Mouse (Mus musculus) kidney, embryonic 15.5 days (tissue): Measurements from ENCODE around the gene Kyat3. TPM values are rescaled to one million over a fixed set of nuclear protein-coding genes. Genes with fewer than 3 reads are reported as not detected.
A peak's percentile ranks its signal among the peaks of the same experiment; 100 is the strongest.

Experiments used
- ATAC-seq: fragments of 200-750 bp; cut with Nextera tagmentation; replicated peaks from 2 replicates; pipeline ENCODE4 v1.8.0; 2017; ENCODE audit warnings: moderate TSS enrichment; ENCODE audit not compliant: low FRiP score
- H3K27ac ChIP-seq: fragments of 300-500 bp; sonication (generic); 2 replicates; pipeline ENCODE4 v1.5.1; 2015; ENCODE audit warnings: mild to moderate bottlenecking, inconsistent platforms
- H3K27me3 ChIP-seq: fragments of 300-500 bp; sonication (generic); 2 replicates; pipeline ENCODE4 v1.6.1; 2015; ENCODE audit warnings: inconsistent platforms
- H3K36me3 ChIP-seq: fragments of 300-500 bp; sonication (generic); 2 replicates; pipeline ENCODE4 v1.6.1; 2015; ENCODE audit warnings: inconsistent platforms
- H3K4me1 ChIP-seq: fragments of 300-500 bp; sonication (generic); 2 replicates; pipeline ENCODE4 v1.6.1; 2015; ENCODE audit warnings: inconsistent platforms
- H3K4me2 ChIP-seq: fragments of 300-500 bp; sonication (generic); 2 replicates; pipeline ENCODE4 v1.6.1; 2015; ENCODE audit warnings: moderate library complexity, mild to moderate bottlenecking, inconsistent platforms
- H3K4me3 ChIP-seq: fragments of 300-500 bp; sonication (generic); replicated peaks from 2 replicates; pipeline ENCODE4 v1.5.1; 2015; ENCODE audit warnings: mild to moderate bottlenecking, inconsistent platforms
- H3K9ac ChIP-seq: fragments of 300-500 bp; sonication (generic); 2 replicates; pipeline ENCODE4 v1.6.1; 2015; ENCODE audit warnings: mild to moderate bottlenecking, inconsistent platforms
- H3K9me3 ChIP-seq: fragments of 300-500 bp; sonication (generic); replicated peaks from 2 replicates; pipeline ENCODE4 v1.6.1; 2016; ENCODE audit warnings: inconsistent platforms
- WGBS: fragments of 180-500 bp; shearing (Covaris S2); methylation state at CpG from one replicate; pipeline ENCODE4 v1.1.7; 2015; ENCODE audit warnings: mixed read lengths; 5-methylcytosine and 5-hydroxymethylcytosine counted together
- polyA plus RNA-seq: library from polyadenylated mRNA; unstranded; fragments of >200 nt; fragmentation: Nextera tagmentation; extraction: Ambion mirVana; gene quantifications from 2 replicates; pipeline ENCODE4 v1.2.1, GENCODE M21; 2015

Gene Kyat3
- polyA plus RNA-seq, 1 experiment from 2014 or later = 25.0 TPM

GRCm38 (mm10) chr3:142757841-142758240, 57.0 kb downstream of the Kyat3 start:
- Histone ChIP-seq H3K27ac (no peak overlapping the region), H3K9ac (no peak overlapping the region), H3K4me1 (no peaks in the 10 kb centered on the region), H3K4me2 (no peak overlapping the region), H3K4me3 (no peak overlapping the region), H3K9me3 (no peaks in the 10 kb centered on the region), H3K36me3 (no peaks in the 10 kb centered on the region), H3K27me3 (no peaks in the 10 kb centered on the region)
- 69% methylated on average over 12 of the region's 12 CpGs for WGBS
- ATAC-seq = no peak

- WGBS = 90% methylated on average over 7 of the region's 7 CpGs
- no peaks in the 10 kb centered on the region for H3K36me3 ChIP-seq
- no peaks in the 10 kb centered on the region for H3K27me3 ChIP-seq
- no peaks in the 10 kb centered on the region for H3K9me3 ChIP-seq
- no peak overlapping the region for H3K27ac ChIP-seq
- H3K9ac ChIP-seq = no peak overlapping the region
- H3K4me3 ChIP-seq = no peak overlapping the region
- H3K4me2 ChIP-seq = no peak overlapping the region
- ATAC-seq = no peak
- H3K4me1 ChIP-seq = no peaks in the 10 kb centered on the region
These were observed 57.7 kb downstream of the Kyat3 start for GRCm38 (mm10) chr3:142758593-142758992.

GRCm38 (mm10) chr3:142760356-142760755, 59.5 kb downstream of the Kyat3 start:
- ATAC-seq = no peak
- Histone ChIP-seq H3K4me3 (no peak overlapping the region), H3K4me1 (0 out of 2 replicates have a peak, but pooled peaks cover 2% of the 10 kb centered on the region), H3K27ac (no peak overlapping the region), H3K9ac (no peak overlapping the region), H3K9me3 (no peaks in the 10 kb centered on the region), H3K27me3 (no peaks in the 10 kb centered on the region), H3K4me2 (no peak overlapping the region), H3K36me3 (no peaks in the 10 kb centered on the region)
- WGBS = 71% methylated on average over 6 of the region's 6 CpGs

DNA sequence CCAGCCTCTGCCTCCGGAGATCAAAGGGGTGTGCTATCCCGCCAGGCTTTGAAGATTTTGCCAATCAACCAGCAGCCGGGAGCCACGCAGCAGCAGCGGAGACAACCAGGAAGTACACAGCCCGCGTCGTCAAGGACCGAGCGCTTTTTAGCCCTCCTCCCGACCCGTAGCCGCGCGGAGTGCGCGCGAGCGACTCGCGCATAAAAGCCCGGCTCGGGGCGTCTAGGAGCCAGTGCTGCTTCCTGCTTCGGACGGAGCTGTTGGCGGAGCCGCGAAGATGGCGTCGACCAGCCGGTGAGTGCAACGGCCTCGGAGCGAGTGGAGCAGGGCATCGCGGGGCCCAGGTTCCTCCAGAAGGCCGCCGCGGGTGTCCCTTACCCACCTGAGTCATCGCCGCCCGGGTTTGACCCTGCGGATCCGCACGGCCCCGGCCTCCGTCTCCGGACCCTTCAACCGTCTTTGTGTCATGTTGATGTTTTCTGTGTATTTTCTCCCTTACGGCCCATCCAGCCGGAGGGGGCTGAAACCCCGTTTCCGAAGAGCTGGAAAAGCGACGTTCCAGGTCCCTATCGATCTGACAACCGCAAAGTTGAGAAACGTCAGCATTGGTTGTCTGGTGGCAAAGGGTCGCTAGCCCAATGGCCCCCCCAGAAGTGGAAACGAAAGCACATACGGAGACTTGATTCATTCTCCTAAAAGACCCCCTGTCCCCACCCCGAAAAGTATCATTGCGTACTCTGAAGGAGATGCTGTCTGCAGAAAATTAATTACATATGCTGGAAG, 64.3 kb downstream of the Kyat3 start, which contains the start of gene Gtf2b:
TSS of gene Gtf2b (plus strand) at position 51 of the 783 bp plus-strand sequence.
- Histone ChIP-seq H3K27ac (peak within 1 kb of the TSS; percentile 85), H3K4me1 (peaks cover 12% of the 10 kb centered on the region), H3K4me3 (peak within 1 kb of the TSS; percentile 85), H3K4me2 (peak within 1 kb of the TSS; percentile 77), H3K9me3 (no peaks in the 10 kb centered on the region), H3K36me3 (no peaks in the 10 kb centered on the region), H3K27me3 (no peaks in the 10 kb centered on the region), H3K9ac (peak within 1 kb of the TSS; percentile 88)
- WGBS = under 1% methylated on average over 64 of the region's 64 CpGs
- ATAC-seq = peak; percentile 99

DNA sequence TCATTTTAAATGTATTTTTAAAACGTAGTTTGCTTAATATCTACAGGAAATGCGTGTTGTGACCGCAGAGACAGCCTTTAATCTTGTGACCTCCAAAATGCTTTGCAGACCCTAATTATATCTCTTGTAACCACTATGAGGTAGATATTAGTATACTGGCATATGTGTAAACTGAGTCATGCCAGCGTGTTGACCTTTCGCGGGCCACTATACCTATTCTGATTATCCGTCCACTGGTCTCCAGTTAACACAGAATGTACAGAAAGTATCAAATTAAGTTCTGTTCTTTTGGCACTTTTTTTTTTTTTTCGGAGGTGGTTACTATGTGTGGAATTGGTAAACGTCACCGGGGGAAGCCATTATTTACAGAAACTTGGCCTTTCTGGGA, 64.9 kb downstream of the Kyat3 start:
- Histone ChIP-seq H3K9ac (peak overlapping the region; percentile 88), H3K27ac (no peak overlapping the region), H3K4me2 (peak overlapping the region; percentile 77), H3K4me1 (peaks cover 12% of the 10 kb centered on the region), H3K36me3 (no peaks in the 10 kb centered on the region), H3K9me3 (no peaks in the 10 kb centered on the region), H3K27me3 (no peaks in the 10 kb centered on the region), H3K4me3 (peak overlapping the region; percentile 85)
- WGBS = 18% methylated on average over 10 of the region's 10 CpGs
- no peak for ATAC-seq

- H3K9me3 ChIP-seq = no peaks in the 10 kb centered on the region
- H3K4me3 ChIP-seq = no peak overlapping the region
- H3K4me2 ChIP-seq = no peak overlapping the region
- peaks cover 23% of the 10 kb centered on the region for H3K36me3 ChIP-seq
- no peak overlapping the region for H3K9ac ChIP-seq
- no peak for ATAC-seq
- no peak overlapping the region for H3K27ac ChIP-seq
- WGBS = 93% methylated on average over 6 of the region's 6 CpGs
- H3K4me1 ChIP-seq = peaks cover 12% of the 10 kb centered on the region
- H3K27me3 ChIP-seq = no peaks in the 10 kb centered on the region
These were observed 67.6 kb downstream of the Kyat3 start for GRCm38 (mm10) chr3:142768498-142768897.

DNA sequence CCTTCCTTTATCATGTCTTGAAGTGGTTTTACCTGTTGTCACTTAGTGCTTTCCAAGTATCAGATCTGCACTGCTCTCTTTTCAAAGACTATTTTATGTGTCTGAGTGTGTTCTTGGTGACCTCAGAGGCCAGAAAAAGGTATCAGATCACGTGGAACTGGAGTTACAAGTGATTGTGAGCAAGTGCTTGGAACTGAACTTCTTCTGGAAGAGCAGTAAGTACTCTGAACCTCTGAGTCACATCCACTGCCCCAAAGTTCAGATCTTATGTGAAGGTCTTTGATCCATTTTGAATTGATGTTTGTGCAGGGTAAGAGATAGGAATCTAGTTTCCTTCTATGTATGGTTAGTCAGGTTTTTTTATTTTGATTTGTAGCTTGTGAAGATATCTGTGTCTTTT, 69.7 kb downstream of the Kyat3 start:
- peaks cover 39% of the 10 kb centered on the region for H3K36me3 ChIP-seq
- H3K27me3 ChIP-seq = no peaks in the 10 kb centered on the region
- ATAC-seq = no peak
- peaks cover 9% of the 10 kb centered on the region for H3K4me1 ChIP-seq
- no peak overlapping the region for H3K4me2 ChIP-seq
- no peak overlapping the region for H3K27ac ChIP-seq
- no peaks in the 10 kb centered on the region for H3K9me3 ChIP-seq
- H3K9ac ChIP-seq = no peak overlapping the region
- H3K4me3 ChIP-seq = no peak overlapping the region
- WGBS = 15% methylated on average over 1 of the region's 1 CpGs

- ATAC-seq = no peak
- WGBS = 69% methylated on average over 4 of the region's 4 CpGs
These were observed 72.8 kb downstream of the Kyat3 start for GRCm38 (mm10) chr3:142773538-142774191.

GRCm38 (mm10) chr3:142777227-142777626, 76.4 kb downstream of the Kyat3 start:
- 85% methylated on average over 3 of the region's 3 CpGs for WGBS
- Histone ChIP-seq H3K4me2 (no peak overlapping the region), H3K36me3 (peaks cover 91% of the 10 kb centered on the region), H3K27ac (no peak overlapping the region), H3K9me3 (no peaks in the 10 kb centered on the region), H3K4me3 (no peak overlapping the region), H3K9ac (no peak overlapping the region), H3K27me3 (no peaks in the 10 kb centered on the region), H3K4me1 (no peaks in the 10 kb centered on the region)
- ATAC-seq = no peak

More at GRCm38 (mm10) chr3:142773538-142774191, 72.8 kb downstream of the Kyat3 start:
- Histone ChIP-seq H3K4me2 (no peak overlapping the region), H3K4me3 (no peak overlapping the region), H3K36me3 (peaks cover 69% of the 10 kb centered on the region), H3K4me1 (no peaks in the 10 kb centered on the region), H3K9ac (no peak overlapping the region), H3K27ac (no peak overlapping the region), H3K9me3 (no peaks in the 10 kb centered on the region), H3K27me3 (no peaks in the 10 kb centered on the region)

DNA sequence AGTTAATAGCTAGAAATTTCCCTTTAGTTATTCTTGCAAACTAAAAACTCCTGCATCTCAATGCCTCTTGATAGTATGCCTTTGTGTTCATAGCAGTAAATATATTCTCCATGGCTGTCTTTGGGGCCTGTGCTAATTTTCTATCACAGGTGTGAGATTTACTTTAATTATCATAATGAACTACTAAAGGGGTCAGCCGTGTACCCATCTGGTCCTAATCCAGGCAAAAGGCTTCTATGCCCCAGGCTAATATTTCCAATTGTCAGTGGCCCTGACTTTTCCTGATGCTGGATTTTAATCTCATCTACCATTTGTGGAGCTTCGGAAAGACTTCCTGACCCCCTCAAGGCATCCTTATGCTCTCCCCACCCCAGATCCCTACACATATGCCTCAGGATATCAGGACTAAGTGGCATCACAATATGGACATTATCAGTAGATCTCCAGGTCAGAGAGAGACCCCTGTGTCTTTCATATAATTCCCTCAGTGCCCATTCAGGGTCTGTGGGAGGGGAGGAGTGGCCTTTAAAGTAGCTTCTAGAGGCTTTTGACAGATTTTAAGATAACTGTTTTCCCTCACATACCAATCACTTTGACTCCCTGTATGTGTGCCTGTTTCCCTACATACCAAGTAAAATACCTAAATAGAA, 85.7 kb downstream of the Kyat3 start:
- H3K4me3 ChIP-seq = no peak overlapping the region
- H3K9ac ChIP-seq = no peak overlapping the region
- no peaks in the 10 kb centered on the region for H3K4me1 ChIP-seq
- H3K4me2 ChIP-seq = no peak overlapping the region
- WGBS = 73% methylated on average over 2 of the region's 2 CpGs
- no peak overlapping the region for H3K27ac ChIP-seq
- ATAC-seq = no peak
- H3K27me3 ChIP-seq = no peaks in the 10 kb centered on the region
- H3K9me3 ChIP-seq = no peaks in the 10 kb centered on the region
- peaks cover 70% of the 10 kb centered on the region for H3K36me3 ChIP-seq

GRCm38 (mm10) chr3:142795587-142795986, 94.7 kb downstream of the Kyat3 start:
- H3K27ac ChIP-seq = no peak overlapping the region
- H3K9ac ChIP-seq = no peak overlapping the region
- H3K4me2 ChIP-seq = no peak overlapping the region
- no peaks in the 10 kb centered on the region for H3K27me3 ChIP-seq
- no peak overlapping the region for H3K4me3 ChIP-seq
- H3K9me3 ChIP-seq = no peaks in the 10 kb centered on the region
- 98% methylated on average over 3 of the region's 3 CpGs for WGBS
- ATAC-seq = no peak
- no peaks in the 10 kb centered on the region for H3K4me1 ChIP-seq
- H3K36me3 ChIP-seq = peaks cover 76% of the 10 kb centered on the region
